Mouse (Mus musculus) spleen, postnatal 10 days (tissue): ENCODE data around the gene Pitpnm1.
A peak's percentile ranks its signal among the peaks of the same experiment; 100 is the strongest.
"Not testable (repeated sequence)": the region's sequence is repeated elsewhere in the genome, so short reads cannot be mapped to it uniquely, and the experiment has no call there.

ENCODE experiments used
- DNase-seq, 2 experiments: peaks; one replicate each; pipeline ENCODE4 v3.0.0; 2021 to 2022; ENCODE audit warnings: low spot score in 2 of 2

The Pitpnm1 gene

GRCm38 (mm10) chr19:4099837-4100717 lies at the start of gene Pitpnm1:
Gene Pitpnm1 (plus strand): TSS chr19:4099998.
- peak; percentile 89 to 90 for DNase-seq

- DNase-seq, result no peak
These were observed 48.8 kb upstream of the Pitpnm1 start for GRCm38 (mm10) chr19:4051016-4051415.

DNA sequence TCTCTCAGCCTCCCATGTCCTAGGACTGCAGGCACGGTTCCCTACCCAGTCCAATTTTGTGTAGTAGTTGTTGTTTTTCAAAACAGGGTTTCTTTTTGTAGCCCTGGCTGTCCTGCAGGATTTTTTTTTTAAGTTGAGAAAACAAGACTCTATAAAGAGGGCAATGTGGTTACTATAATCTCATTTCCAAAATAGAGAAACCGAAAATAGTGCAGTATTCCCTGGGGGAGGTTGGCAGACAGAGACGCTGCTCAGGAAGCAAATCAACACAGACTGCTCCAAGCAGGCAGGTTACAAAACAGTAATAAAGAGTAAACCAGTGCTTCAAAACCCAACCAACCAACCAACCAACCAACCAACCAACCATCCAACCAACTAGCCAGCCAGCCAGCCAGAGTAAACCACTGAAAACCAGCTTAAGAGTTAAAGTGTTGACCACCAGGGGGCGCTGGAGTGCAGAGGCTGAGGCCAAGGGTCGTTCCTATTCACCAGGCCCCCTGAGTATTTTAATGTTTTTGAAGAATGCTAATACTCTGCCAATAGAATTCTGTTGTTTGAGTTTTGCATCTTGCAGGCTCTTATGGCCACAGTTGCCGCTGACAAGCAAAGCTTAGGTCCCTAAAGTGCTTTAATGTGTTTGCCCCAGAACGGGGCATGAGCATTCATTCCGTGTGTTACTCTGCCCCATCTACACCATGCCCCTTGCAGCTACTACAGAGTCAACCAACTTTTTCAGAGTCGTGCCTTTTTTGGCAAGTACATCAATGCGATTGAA lies 47.9 kb upstream of the Pitpnm1 start:
- DNase-seq, result peak; percentile 76 to 90

GRCm38 (mm10) chr19:4052516-4053030 lies 47.2 kb upstream of the Pitpnm1 start:
- no peak for DNase-seq

- DNase-seq, result no peak
These were observed 45.2 kb upstream of the Pitpnm1 start for GRCm38 (mm10) chr19:4054613-4055012.

- no peak for DNase-seq
These were observed 44.4 kb upstream of the Pitpnm1 start for GRCm38 (mm10) chr19:4055216-4055946.

- no peak for DNase-seq
These were observed 43.7 kb upstream of the Pitpnm1 start for GRCm38 (mm10) chr19:4055947-4056693.

DNA sequence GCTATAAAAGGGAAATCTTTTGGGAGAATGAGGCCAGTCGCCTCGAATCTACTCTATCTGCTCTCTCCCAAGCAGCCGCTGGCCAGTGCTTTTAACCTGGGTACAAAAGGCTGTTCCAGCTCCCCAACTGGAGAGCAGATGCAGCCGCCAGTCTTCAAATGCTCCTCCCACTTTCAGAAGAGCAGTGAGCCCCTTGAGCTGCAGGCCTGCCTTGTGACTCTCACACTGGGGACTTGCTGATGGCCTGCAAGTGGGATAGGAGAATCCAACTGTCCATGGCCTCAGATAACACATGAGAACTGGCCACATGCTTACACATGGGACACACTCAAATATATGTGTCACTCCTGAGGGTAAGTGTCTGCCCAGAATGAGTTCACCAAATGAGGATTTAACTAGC lies 43.1 kb upstream of the Pitpnm1 start:
- DNase-seq, result no peak

DNA sequence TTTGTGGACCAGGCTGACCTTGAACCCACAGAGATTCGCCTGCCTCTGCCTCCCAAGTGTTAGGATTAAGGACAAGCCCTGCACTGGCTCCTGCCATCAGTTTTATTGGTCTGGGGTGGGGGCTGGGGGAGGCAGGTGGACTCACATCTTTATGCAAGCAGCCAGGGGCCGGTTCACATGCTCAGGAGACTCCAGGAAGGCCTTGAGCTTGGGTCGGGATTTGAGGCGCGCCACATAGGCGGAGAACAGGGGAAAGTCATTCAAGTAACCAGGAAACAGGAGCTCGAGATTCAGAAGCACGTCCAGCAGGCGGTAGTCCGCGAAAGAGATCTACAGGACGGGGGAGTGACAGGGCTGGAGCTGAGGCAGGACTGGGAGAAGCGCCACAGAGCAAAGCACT lies 42.4 kb upstream of the Pitpnm1 start:
- DNase-seq, result no peak

DNA sequence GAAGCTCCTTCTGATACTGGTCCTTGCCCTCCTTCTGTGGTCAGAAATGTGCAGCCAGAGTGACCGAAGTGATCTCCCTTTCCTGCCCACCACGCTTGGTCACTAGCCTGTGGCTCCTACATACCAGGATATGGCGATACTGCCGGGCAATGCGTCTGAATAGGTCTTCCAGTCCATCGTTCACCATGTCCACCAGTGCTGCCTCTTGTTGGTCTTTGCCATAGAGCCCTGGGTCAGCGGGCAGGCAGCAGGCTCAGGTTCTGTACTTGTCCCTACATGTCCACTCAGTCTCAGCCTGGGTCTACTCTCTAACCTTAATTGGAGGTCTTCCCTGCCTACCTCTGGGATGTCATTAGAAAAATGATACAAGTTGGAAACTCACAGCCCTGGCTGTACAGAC lies 41.8 kb upstream of the Pitpnm1 start:
- no peak for DNase-seq

DNA sequence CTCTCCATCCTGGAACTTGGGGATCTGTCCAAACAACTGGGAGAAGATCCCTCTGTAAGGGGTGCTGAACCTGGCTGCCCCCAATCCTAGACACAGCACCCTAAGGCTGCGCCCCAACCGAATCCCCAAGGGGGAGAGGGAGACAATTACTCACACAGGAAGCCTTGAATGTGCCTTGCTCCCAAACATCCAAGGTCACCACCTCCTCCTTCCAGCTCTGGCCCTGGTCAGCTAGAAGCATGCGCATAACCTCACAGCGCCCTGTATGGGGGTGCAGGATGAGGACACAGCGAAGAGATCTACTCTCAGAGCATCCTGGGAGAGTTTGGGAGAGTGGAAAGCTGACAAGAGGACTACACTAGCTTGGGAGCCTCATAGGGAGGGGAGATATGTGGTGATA lies 41.2 kb upstream of the Pitpnm1 start:
- DNase-seq, result no peak

- DNase-seq, result peak in 1 of 2 experiments; percentile 61
These were observed 40.6 kb upstream of the Pitpnm1 start, which contains the start of gene Gstp3 for GRCm38 (mm10) chr19:4059069-4059740. Gene Gstp3 (minus strand): TSS chr19:4059569.

DNA sequence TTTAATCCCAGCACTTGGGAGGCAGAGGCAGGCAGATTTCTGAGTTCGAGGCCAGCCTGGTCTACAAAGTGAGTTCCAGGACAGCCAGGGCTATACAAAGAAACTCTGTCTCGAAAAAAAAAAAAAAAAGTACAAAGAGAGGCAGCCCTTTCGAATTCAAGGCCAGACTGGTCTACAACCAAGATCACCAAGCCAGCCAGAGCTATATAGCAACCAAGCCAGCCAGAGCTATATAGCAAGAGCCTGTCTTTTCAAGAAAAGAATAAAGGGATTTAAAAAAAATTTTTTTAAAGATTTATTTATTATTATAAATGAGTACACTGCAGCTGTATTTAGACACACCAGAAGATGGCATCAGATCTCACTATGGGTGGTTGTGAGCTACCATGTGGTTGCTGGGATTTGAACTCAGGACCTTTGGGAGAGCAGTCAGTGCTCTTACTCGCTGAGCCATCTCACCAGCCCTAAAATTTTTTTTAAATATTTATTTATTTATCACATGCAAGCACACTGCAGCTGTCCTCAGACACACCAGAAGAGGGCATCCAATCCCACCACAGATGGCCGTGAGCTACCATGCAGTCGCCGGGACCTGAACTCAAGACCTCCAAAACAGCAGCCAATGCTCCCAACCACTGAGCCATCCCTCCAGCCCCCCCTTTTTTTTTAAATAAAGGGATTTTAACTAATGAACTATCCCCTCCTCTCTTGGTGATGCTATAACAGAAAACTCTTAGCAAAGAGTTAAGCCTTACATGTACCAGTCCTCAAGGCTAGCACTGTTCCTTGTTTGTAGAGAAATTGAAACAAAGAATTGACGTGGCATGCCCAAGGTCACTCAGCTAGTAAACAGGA lies 39.5 kb upstream of the Pitpnm1 start:
- DNase-seq, result not testable (repeated sequence)

DNA sequence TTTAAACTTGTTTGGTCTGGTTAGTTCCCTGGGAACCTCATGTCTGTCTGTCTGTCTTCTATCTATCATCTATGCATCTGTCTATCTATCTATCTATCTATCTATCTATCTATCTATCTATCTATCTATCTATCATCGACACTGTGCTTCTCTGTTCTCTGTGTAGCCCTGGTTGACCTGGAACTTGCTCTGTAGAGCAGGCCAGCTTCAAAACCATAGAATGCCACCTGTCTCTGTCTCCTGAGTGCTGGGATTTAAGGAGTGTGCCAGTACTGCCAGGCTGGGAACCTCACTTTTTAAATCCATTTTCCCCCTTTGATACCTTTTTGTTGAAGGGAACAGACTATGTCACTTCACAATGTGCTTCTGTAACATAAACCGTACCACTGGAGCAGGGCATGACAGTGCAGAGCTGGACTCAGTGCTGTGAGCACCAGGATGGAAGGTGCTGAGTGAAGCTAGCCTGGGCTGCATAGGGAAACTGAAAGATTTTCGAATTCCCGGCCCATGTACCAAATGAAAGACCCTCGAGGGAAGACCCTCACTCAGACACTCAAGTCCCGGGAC lies 38.8 kb upstream of the Pitpnm1 start:
- no peak for DNase-seq

DNA sequence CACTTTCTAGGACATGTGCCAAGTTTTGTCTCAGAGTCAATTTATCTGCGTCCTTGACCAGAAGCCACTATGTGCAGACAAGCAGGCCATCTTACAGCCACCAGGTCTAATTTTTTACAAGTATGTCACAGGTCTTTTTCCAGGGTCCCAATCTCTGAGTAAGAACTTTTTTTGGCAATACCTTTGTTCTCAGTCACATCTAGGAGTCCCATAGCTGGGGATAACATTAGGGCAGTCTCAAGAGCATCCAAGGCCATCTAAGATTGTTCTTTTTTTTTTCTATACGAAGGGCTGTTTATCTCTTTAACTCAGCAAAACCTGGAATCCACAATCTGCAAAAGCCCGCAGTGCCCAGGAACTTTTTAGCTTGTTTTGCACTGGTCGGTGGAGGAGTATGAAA lies 36.4 kb upstream of the Pitpnm1 start:
- DNase-seq, result not testable (repeated sequence)

GRCm38 (mm10) chr19:4064501-4064900 lies 35.3 kb upstream of the Pitpnm1 start:
- not testable (repeated sequence) for DNase-seq

- peak in 1 of 2 experiments; percentile 11 for DNase-seq
These were observed 33.5 kb upstream of the Pitpnm1 start for GRCm38 (mm10) chr19:4066280-4066679.

- no peak for DNase-seq
These were observed 32.9 kb upstream of the Pitpnm1 start for GRCm38 (mm10) chr19:4066877-4067276.

- not testable (repeated sequence) for DNase-seq
These were observed 31.6 kb upstream of the Pitpnm1 start for GRCm38 (mm10) chr19:4068242-4068641.
